Mouse (Mus musculus) heart, postnatal 0 days (tissue): ENCODE results near the gene Sprtn.

ENCODE experiments used
- CTCF ChIP-seq: IDR thresholded peaks from 2 replicates; pipeline ENCODE4 v1.5.1; 2016; ENCODE audit warnings: antibody characterized with exemption, control low read depth, low read depth
- EP300 ChIP-seq: IDR thresholded peaks from 2 replicates; pipeline ENCODE4 v1.6.1; 2016; ENCODE audit warnings: antibody characterized with exemption, low read depth

DNA sequence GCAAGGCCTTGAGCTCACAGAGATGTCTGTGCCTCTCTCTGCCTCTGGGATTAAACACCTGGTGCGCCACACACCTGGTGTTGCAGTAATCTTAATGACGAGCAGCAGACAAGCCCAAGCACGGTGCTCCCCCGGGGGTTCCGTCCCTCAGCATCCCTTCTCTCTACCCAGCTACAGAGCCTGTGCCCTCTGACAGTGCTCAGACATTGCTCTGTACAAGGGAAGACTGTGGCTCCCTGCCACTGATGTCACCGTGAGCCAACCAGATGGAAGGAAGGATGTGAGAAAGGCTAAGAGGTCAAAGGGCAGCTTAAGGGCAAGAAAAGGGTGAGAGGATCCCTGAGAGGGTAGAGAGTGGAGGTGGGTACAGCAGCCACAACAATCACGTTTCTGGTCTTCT, 46.7 kb downstream of the Sprtn start:
- TF ChIP-seq CTCF (no peak), EP300 (no peak)
